ENCODE assay signal across 24 mouse cellular contexts in the genomic region with DNA sequence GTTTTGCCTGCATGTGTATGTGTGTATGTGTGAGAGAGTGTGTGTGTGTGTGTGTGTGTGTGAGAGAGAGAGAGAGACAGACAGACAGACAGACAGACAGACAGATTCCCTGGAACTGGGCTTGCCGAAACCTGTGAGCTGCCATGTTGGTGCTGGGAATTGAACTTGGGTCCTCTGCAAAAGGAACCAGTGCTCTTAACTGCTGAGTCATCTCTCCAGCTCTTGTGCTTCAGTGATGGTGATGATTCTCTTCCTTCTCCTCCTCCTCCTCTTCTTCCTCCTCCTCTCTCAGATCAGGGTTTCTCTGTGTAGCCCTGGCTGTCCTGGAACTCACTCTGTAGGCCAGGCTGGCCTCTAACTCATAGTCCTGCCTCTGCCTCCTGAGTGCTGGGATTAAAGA. TPM values are rescaled to one million over a fixed set of nuclear protein-coding genes. Genes with fewer than 3 reads are reported as not detected.
A peak's percentile ranks its signal among the peaks of the same experiment; 100 is the strongest.
DNase-seq lines count a peak whose midpoint lies in the region; ATAC-seq and TF ChIP-seq lines count a peak whose summit lies in the region.
"Had no signal": no experiment of that assay in that cellular context is flagged by ENCODE, and none has a peak within 500 bp of the region (broad histone marks: within the 10 kb centered on the region; RNA-seq: fewer than 3 reads in every experiment).

No protein-coding gene starts in this region.

- peak; percentile 73 for DNase-seq in midbrain, embryonic 11.5 days (ENCODE audit: low spot score, missing footprints)
- DNase-seq in ZHBTc4 (ENCODE audit: low read depth, low spot score), result peak; percentile 12
- DNase-seq in kidney, adult 11 months, result no peak
- no peak for DNase-seq in cerebellum, adult 9-10 months
- no peak for DNase-seq in cerebellum, adult 11-12 months
- DNase-seq: adrenal gland, adult 2 months; adrenal gland, postnatal 14 days; cerebellum, adult 18-20 months; cerebellum, adult 9-11 months; cerebellum, postnatal 25 days; gastrocnemius, postnatal 10 days; gastrocnemius, postnatal 36 days; kidney, adult 2 months had no signal

- no peaks in the 10 kb centered on the region for H3K36me3 ChIP-seq in midbrain, embryonic 11.5 days (ENCODE audit: control insufficient read depth, insufficient read depth, low read length)
- H3K36me3 ChIP-seq in midbrain, embryonic 16.5 days (ENCODE audit: control insufficient read depth, insufficient read depth, low read length), result no peaks in the 10 kb centered on the region
- no peaks in the 10 kb centered on the region for H3K36me3 ChIP-seq in ES-Bruce4 (ENCODE audit: control insufficient read depth, insufficient read depth, low read length, poor library complexity, severe bottlenecking)
- H3K36me3 ChIP-seq: embryonic facial prominence, embryonic 12.5 days; embryonic facial prominence, embryonic 15.5 days; hindbrain, embryonic 10.5 days; hindbrain, embryonic 13.5 days; intestine, embryonic 15.5 days had no signal

- TF ChIP-seq POLR2A in ES-Bruce4 (IDR thresholded peaks at IDR 0.05; ENCODE audit: insufficient read depth, low read length), result no peak

- no peak overlapping the region for H3K9ac ChIP-seq in midbrain, embryonic 11.5 days (ENCODE audit: low read length)
- no peak overlapping the region for H3K9ac ChIP-seq in midbrain, embryonic 16.5 days (ENCODE audit: low read depth, low read length)
- no peak overlapping the region for H3K9ac ChIP-seq in ES-Bruce4 (ENCODE audit: low read depth, poor library complexity, severe bottlenecking)
- H3K9ac ChIP-seq: embryonic facial prominence, embryonic 12.5 days; embryonic facial prominence, embryonic 15.5 days; hindbrain, embryonic 13.5 days; intestine, embryonic 15.5 days had no signal

- no peak overlapping the region for H3K4me3 ChIP-seq in midbrain, embryonic 11.5 days (ENCODE audit: low read depth, low read length)
- no peak overlapping the region for H3K4me3 ChIP-seq in midbrain, embryonic 16.5 days (ENCODE audit: low read depth, low read length)
- H3K4me3 ChIP-seq in ES-Bruce4 (ENCODE audit: low read depth, low read length), result no peak overlapping the region
- H3K4me3 ChIP-seq: embryonic facial prominence, embryonic 12.5 days; embryonic facial prominence, embryonic 15.5 days; hindbrain, embryonic 10.5 days; hindbrain, embryonic 13.5 days; intestine, embryonic 15.5 days had no signal

- H3K27ac ChIP-seq in midbrain, embryonic 11.5 days (ENCODE audit: low read depth, low read length), result no peak overlapping the region
- H3K27ac ChIP-seq in midbrain, embryonic 16.5 days (ENCODE audit: low read length), result no peak overlapping the region
- H3K27ac ChIP-seq in ES-Bruce4 (ENCODE audit: insufficient read depth, low read length), result peak overlapping the region; percentile 53
- H3K27ac ChIP-seq: embryonic facial prominence, embryonic 12.5 days; embryonic facial prominence, embryonic 15.5 days; hindbrain, embryonic 10.5 days; hindbrain, embryonic 13.5 days; intestine, embryonic 15.5 days had no signal

- TF ChIP-seq EP300 in ES-Bruce4 (IDR thresholded peaks at IDR 0.05; ENCODE audit: insufficient read depth, low read depth, low read length), result no peak

- H3K4me2 ChIP-seq in midbrain, embryonic 11.5 days, result no peak overlapping the region
- H3K4me2 ChIP-seq in midbrain, embryonic 16.5 days (ENCODE audit: low read length), result no peak overlapping the region
- H3K4me2 ChIP-seq: embryonic facial prominence, embryonic 12.5 days; embryonic facial prominence, embryonic 15.5 days; heart, embryonic 11.5 days; hindbrain, embryonic 13.5 days; intestine, embryonic 15.5 days had no signal

- no peak for TF ChIP-seq CTCF in ES-Bruce4 (IDR thresholded peaks at IDR 0.05; ENCODE audit: low read depth, low read length)

- no peak for ATAC-seq in midbrain, embryonic 11.5 days (ENCODE audit: low FRiP score)
- ATAC-seq in midbrain, embryonic 16.5 days, result no peak
- ATAC-seq: forebrain, embryonic 14.5 days; hindbrain, embryonic 16.5 days; intestine, embryonic 15.5 days; Patski had no signal

- 94% methylated on average over 1 of the region's 1 CpGs for WGBS in midbrain, embryonic 11.5 days
- 89% methylated on average over 1 of the region's 1 CpGs for WGBS in midbrain, embryonic 16.5 days

- H3K9me3 ChIP-seq in midbrain, embryonic 11.5 days (ENCODE audit: control insufficient read depth, low read length), result no peaks in the 10 kb centered on the region
- no peaks in the 10 kb centered on the region for H3K9me3 ChIP-seq in midbrain, embryonic 16.5 days (replicated peaks; ENCODE audit: control insufficient read depth, low read length, poor library complexity, severe bottlenecking)
- no peaks in the 10 kb centered on the region for H3K9me3 ChIP-seq in ES-Bruce4 (replicated peaks; ENCODE audit: control insufficient read depth, insufficient read depth, low read length, poor library complexity, severe bottlenecking)
- H3K9me3 ChIP-seq: embryonic facial prominence, embryonic 12.5 days; embryonic facial prominence, embryonic 15.5 days; hindbrain, embryonic 10.5 days; hindbrain, embryonic 13.5 days; intestine, embryonic 15.5 days had no signal

- peaks cover 5% of the 10 kb centered on the region; the same call in 1 of the 2 replicates for H3K4me1 ChIP-seq in midbrain, embryonic 11.5 days (ENCODE audit: control insufficient read depth, insufficient read depth, low read length)
- peaks cover 6% of the 10 kb centered on the region for H3K4me1 ChIP-seq in midbrain, embryonic 16.5 days (ENCODE audit: control insufficient read depth, insufficient read depth, low read length)
- peaks cover 7% of the 10 kb centered on the region for H3K4me1 ChIP-seq in ES-Bruce4 (ENCODE audit: control insufficient read depth, insufficient read depth, low read length)

- no peaks in the 10 kb centered on the region for H3K27me3 ChIP-seq in midbrain, embryonic 11.5 days (ENCODE audit: control insufficient read depth, insufficient read depth, low read length)
- H3K27me3 ChIP-seq in midbrain, embryonic 16.5 days (ENCODE audit: control insufficient read depth, insufficient read depth, low read depth, low read length), result no peaks in the 10 kb centered on the region
- H3K27me3 ChIP-seq in ES-Bruce4 (ENCODE audit: control insufficient read depth, insufficient read depth, low read length, poor library complexity, severe bottlenecking), result no peaks in the 10 kb centered on the region
- H3K27me3 ChIP-seq: embryonic facial prominence, embryonic 12.5 days; embryonic facial prominence, embryonic 15.5 days; hindbrain, embryonic 13.5 days; intestine, embryonic 15.5 days; Patski had no signal

RNA-seq across cellular contexts. Expression of a gene that starts 4.7 kb away (rescaled TPM):
- 4.5 and 5.4 TPM in 2 replicates for polyA plus RNA-seq in midbrain, embryonic 11.5 days (2014; fragmentation: Nextera tagmentation; extraction: Ambion mirVana)
- polyA plus RNA-seq in midbrain, embryonic 16.5 days (2015; fragmentation: Nextera tagmentation; extraction: Ambion mirVana), result 9.3 and 10.8 TPM in 2 replicates
- 69.5 and 72.4 TPM in 2 replicates for polyA plus RNA-seq in ES-Bruce4 (2011; ENCODE audit: insufficient read depth, insufficient read length, low read depth, missing spikeins)

RNA-seq across cellular contexts. Expression of a gene that starts 48.8 kb away (rescaled TPM):
- 174 and 194 TPM in 2 replicates for polyA plus RNA-seq in midbrain, embryonic 11.5 days (2014; fragmentation: Nextera tagmentation; extraction: Ambion mirVana)
- 205 TPM in 2 replicates for polyA plus RNA-seq in midbrain, embryonic 16.5 days (2015; fragmentation: Nextera tagmentation; extraction: Ambion mirVana)
- 39.6 and 45.1 TPM in 2 replicates for polyA plus RNA-seq in ES-Bruce4 (2011; ENCODE audit: insufficient read depth, insufficient read length, low read depth, missing spikeins)

Comparison
In these comparisons a context has a peak if more than half of its experiments do, and no peak if none do; other contexts are left out.
1. DNase-seq: peak in midbrain, embryonic 11.5 days (single experiment) and ZHBTc4 (single experiment); none in kidney, adult 11 months (single experiment), cerebellum, adult 9-10 months (single experiment) and cerebellum, adult 11-12 months (single experiment).